Comparison of ENCODE assay signal across 35 mouse cellular contexts in genomic region chr5:85621078-85621477, GRCm38 (mm10).
"Had no signal": no experiment of that assay in that cellular context is flagged by ENCODE, and none has a peak within 500 bp of the region (broad histone marks: within the 10 kb centered on the region; RNA-seq: fewer than 3 reads in every experiment).

No protein-coding gene starts in this region.

- H3K4me3 ChIP-seq: heart, embryonic 10.5 days; heart, embryonic 12.5 days; heart, embryonic 13.5 days; heart, embryonic 15.5 days; hindbrain, embryonic 10.5 days; hindbrain, embryonic 12.5 days; hindbrain, embryonic 13.5 days; hindbrain, embryonic 15.5 days; intestine, embryonic 15.5 days; kidney, embryonic 15.5 days; layer of hippocampus, adult 2 months had no signal

- H3K27me3 ChIP-seq: heart, embryonic 12.5 days; heart, embryonic 13.5 days; heart, embryonic 15.5 days; hindbrain, embryonic 12.5 days; hindbrain, embryonic 13.5 days; hindbrain, embryonic 15.5 days; intestine, embryonic 15.5 days; kidney, embryonic 15.5 days had no signal

- DNase-seq: heart, postnatal 10 days; heart, postnatal 14 days; heart, postnatal 36 days; heart, postnatal 4 days; kidney, adult 11 months; kidney, adult 18-20 months; kidney, adult 2 months; kidney, adult 8-10 months; kidney, adult 9 months; kidney, postnatal 10 days; kidney, postnatal 14 days; kidney, postnatal 25 days; kidney, postnatal 36 days; kidney, postnatal 4 days; layer of hippocampus, adult 9-11 months; layer of hippocampus, postnatal 36 days had no signal

- H3K4me1 ChIP-seq: heart, embryonic 10.5 days; heart, embryonic 12.5 days; heart, embryonic 13.5 days; heart, embryonic 15.5 days; hindbrain, embryonic 10.5 days; hindbrain, embryonic 12.5 days; hindbrain, embryonic 13.5 days; hindbrain, embryonic 15.5 days; intestine, embryonic 15.5 days; kidney, embryonic 15.5 days had no signal

- H3K27ac ChIP-seq: heart, embryonic 10.5 days; heart, embryonic 13.5 days; heart, embryonic 15.5 days; hindbrain, embryonic 10.5 days; hindbrain, embryonic 12.5 days; hindbrain, embryonic 13.5 days; hindbrain, embryonic 14.5 days; hindbrain, embryonic 15.5 days; hindbrain, postnatal 0 days; intestine, embryonic 15.5 days; kidney, embryonic 15.5 days; kidney, postnatal 0 days; layer of hippocampus, adult 2 months had no signal

- H3K9me3 ChIP-seq: heart, embryonic 10.5 days; heart, embryonic 12.5 days; heart, embryonic 13.5 days; heart, embryonic 15.5 days; hindbrain, embryonic 10.5 days; hindbrain, embryonic 12.5 days; hindbrain, embryonic 13.5 days; hindbrain, embryonic 15.5 days; intestine, embryonic 15.5 days; kidney, embryonic 15.5 days had no signal

- H3K36me3 ChIP-seq: heart, embryonic 10.5 days; heart, embryonic 12.5 days; heart, embryonic 13.5 days; heart, embryonic 15.5 days; hindbrain, embryonic 10.5 days; hindbrain, embryonic 12.5 days; hindbrain, embryonic 13.5 days; hindbrain, embryonic 15.5 days; intestine, embryonic 15.5 days; kidney, embryonic 15.5 days had no signal

- ATAC-seq: hindbrain, embryonic 16.5 days; hindbrain, postnatal 0 days; inflammation-experienced regulatory T-cells, adult 6 months; intestine, embryonic 15.5 days; intestine, embryonic 16.5 days; intestine, postnatal 0 days had no signal

- H3K9ac ChIP-seq: heart, embryonic 12.5 days; heart, embryonic 13.5 days; heart, embryonic 15.5 days; hindbrain, embryonic 12.5 days; hindbrain, embryonic 13.5 days; hindbrain, embryonic 14.5 days; hindbrain, embryonic 15.5 days; intestine, embryonic 15.5 days; kidney, embryonic 15.5 days had no signal

- H3K4me2 ChIP-seq: heart, embryonic 11.5 days; heart, embryonic 12.5 days; heart, embryonic 13.5 days; heart, embryonic 15.5 days; hindbrain, embryonic 12.5 days; hindbrain, embryonic 13.5 days; hindbrain, embryonic 14.5 days; hindbrain, embryonic 15.5 days; intestine, embryonic 15.5 days; kidney, embryonic 15.5 days had no signal
